Mouse (Mus musculus): ENCODE results near the gene Zbtb17. TPM values are rescaled to one million over a fixed set of nuclear protein-coding genes. Genes with fewer than 3 reads are reported as not detected.
A peak's percentile ranks its signal among the peaks of the same experiment; 100 is the strongest.

Gene Zbtb17
- polyA plus RNA-seq, 1 experiment from 2014 or later: 19.8 TPM

- H3K27me3 ChIP-seq: no peaks in the 10 kb centered on the region
- DNase-seq (ENCODE audit: low read depth, low spot score): peak; percentile 61
- TF ChIP-seq CTCF (IDR thresholded peaks at IDR 0.05): no peak
- CTCF ChIA-PET: interaction anchor here (0.9 to 8.1 kb wide), 4 partner anchors 21 to 147 kb away, joined by 3 to 134 read pairs (median 4); no protein-coding TSS in a partner anchor
- POLR2A ChIA-PET: interaction anchor here (1.0 to 1.4 kb wide), 2 partner anchors 18 to 21 kb away, joined by 3 read pairs; no protein-coding TSS in a partner anchor
- ATAC-seq: peak; percentile 70
- in situ Hi-C loops (cut with MboI; ENCODE audit: low pct_unique_long_range_greater_than_20kb): no loop called here
Observed at GRCm38 (mm10) chr4:141425484-141426479, 18.7 kb upstream of the Zbtb17 start.

DNA sequence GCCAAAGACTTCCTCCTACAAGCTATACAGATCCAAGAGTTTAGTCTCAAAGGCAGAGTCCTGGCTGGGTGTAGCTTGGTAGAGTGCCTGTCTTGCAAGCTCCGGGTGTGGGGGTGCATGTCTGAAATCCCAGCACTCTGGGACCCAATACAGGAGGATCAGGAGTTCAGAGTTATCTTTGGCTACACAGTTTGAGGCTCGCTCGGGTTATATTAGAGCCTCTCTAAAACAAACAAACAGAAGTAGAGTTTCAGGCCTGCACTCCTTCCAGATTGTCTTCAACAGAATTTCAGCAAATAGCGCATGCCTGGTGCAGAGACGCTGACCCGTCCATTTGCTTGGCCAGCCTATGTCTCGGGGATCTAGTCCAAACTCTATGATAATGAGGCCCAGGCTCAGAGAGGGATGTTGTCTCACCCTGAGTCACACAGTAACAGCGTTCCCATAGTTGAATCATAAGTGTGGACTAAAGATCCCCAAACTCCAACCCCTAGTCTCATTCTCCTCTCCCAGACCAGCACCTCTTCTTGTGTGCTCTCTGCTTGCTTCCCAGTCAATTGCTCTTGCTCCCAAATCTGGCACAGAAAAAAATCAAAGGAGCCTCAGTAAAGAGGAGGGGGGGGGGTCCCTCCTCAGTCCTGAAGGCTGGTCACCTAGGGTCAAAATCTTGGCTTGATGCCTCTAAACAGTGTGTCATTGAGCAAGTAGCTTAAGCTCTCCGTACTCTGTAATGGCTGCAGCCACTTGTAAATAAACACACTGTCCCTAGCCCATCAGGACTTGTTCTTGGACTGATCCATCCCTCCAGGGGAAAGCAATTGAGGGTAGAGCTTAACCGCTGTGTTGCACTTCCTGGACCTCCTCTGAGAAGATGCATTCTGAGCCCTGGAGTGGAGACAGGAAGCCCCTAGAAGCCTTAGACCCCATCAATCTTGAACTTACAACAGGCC, 17.4 kb upstream of the Zbtb17 start:
- TF ChIP-seq CTCF (IDR thresholded peaks at IDR 0.05): no peak
- in situ Hi-C loops (cut with MboI; ENCODE audit: low pct_unique_long_range_greater_than_20kb): no loop called here
- H3K27me3 ChIP-seq: no peaks in the 10 kb centered on the region
- DNase-seq (ENCODE audit: low read depth, low spot score): no peak
- ChIA-PET CTCF (interaction anchor here (0.9 to 8.1 kb wide), 3 partner anchors 22 to 149 kb away, joined by 4 to 134 read pairs (median 4); no protein-coding TSS in a partner anchor), POLR2A (interaction anchor here (3.2 kb wide), 1 partner anchor 21 kb away, joined by 16 read pairs; no protein-coding TSS in a partner anchor)
- ATAC-seq: no peak

DNA sequence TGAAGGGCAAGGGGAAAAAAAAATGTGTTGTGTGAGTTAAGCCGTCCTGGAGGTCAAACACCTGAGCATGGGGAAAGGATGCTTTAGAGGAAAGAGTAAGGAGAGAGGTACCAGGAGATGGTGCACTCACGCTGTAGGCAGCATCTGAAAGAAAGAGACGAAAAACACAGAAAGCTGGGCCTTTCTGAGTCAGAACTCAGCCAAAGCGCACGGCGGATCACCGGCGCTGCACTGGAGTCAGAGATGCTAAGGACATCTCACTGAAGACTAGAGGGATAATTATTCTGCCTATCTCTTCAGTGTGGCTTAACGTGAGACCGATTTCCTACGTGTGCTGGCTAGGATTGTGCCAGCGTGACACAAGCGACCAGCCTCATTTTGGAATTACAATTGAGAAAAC, 16.5 kb upstream of the Zbtb17 start:
- in situ Hi-C loops (cut with MboI; ENCODE audit: low pct_unique_long_range_greater_than_20kb): no loop called here
- no peak for TF ChIP-seq CTCF (IDR thresholded peaks at IDR 0.05)
- POLR2A ChIA-PET: interaction anchor here (3.2 kb wide), 1 partner anchor 21 kb away, joined by 16 read pairs; no protein-coding TSS in a partner anchor

DNA sequence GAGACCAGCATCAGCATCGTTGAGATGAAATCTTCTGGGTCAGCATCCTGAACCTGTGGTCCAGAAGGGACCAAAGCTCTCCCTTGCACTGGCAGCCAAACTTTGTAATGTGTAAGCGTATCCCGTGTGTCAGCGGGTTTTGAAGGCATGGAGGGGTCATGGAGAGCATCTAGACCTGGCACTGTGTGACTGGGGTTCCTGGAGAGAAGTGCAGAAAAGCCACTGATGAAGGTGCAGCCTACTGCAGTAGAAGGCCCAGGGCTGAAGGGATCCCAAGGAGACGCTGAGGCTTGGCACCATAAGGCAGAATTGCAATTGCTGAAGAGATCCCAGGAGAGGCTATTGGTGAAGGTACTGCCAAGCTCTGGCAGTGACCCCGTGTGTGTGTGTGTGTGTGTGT, 15.1 kb upstream of the Zbtb17 start:
- in situ Hi-C loops (cut with MboI; ENCODE audit: low pct_unique_long_range_greater_than_20kb): no loop called here
- ChIA-PET CTCF (interaction anchor here (1.1 to 8.1 kb wide), 7 partner anchors 13 to 165 kb away, joined by 3 to 134 read pairs (median 4); partner anchors contain the start of gene Clcnkb), POLR2A (interaction anchor here (3.2 kb wide), 1 partner anchor 23 kb away, joined by 16 read pairs; no protein-coding TSS in a partner anchor)
- no peaks in the 10 kb centered on the region for H3K27me3 ChIP-seq
- DNase-seq (ENCODE audit: low read depth, low spot score) (no peak), ATAC-seq (no peak)
- no peak for TF ChIP-seq CTCF (IDR thresholded peaks at IDR 0.05)

More for the DNA sequence above, 16.5 kb upstream of the Zbtb17 start:
- CTCF ChIA-PET: interaction anchor here (1.2 to 8.1 kb wide), 2 partner anchors 23 to 148 kb away, joined by 4 to 134 read pairs; no protein-coding TSS in a partner anchor
- H3K27me3 ChIP-seq: no peaks in the 10 kb centered on the region
- DNase-seq (ENCODE audit: low read depth, low spot score) (no peak), ATAC-seq (no peak)

- no peaks in the 10 kb centered on the region for H3K27me3 ChIP-seq
- in situ Hi-C loops (cut with MboI; ENCODE audit: low pct_unique_long_range_greater_than_20kb): no loop called here
- ChIA-PET CTCF (interaction anchor here (1.1 to 8.1 kb wide), 9 partner anchors 14 to 165 kb away, joined by 3 to 134 read pairs (median 4); partner anchors contain the start of gene Clcnkb), POLR2A (interaction anchor here (3.2 kb wide), 1 partner anchor 23 kb away, joined by 16 read pairs; no protein-coding TSS in a partner anchor)
- ATAC-seq (no peak), DNase-seq (ENCODE audit: low read depth, low spot score) (no peak)
- TF ChIP-seq CTCF (IDR thresholded peaks at IDR 0.05): no peak
Observed at GRCm38 (mm10) chr4:141429847-141430246, 14.6 kb upstream of the Zbtb17 start.

DNA sequence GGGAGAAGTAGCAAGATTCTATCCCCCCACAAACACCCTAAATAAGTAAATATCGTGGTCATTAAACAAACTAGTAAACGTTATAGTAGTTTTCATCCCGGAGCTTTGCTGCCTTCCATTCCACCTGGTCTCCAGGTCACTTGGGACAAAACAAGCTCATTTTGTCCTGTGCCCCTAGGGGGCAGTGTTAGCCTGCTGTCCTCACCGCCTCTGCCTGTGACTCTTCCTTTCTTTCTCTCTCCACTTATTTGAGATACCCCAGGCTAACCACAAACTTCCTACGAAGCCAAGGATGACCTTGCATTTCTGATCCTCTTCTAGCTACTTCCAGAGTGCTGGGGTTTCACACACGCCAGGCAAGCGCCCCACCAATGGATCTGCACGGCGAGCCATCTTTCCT, 13.5 kb upstream of the Zbtb17 start:
- ATAC-seq (no peak), DNase-seq (ENCODE audit: low read depth, low spot score) (no peak)
- no peak for TF ChIP-seq CTCF (IDR thresholded peaks at IDR 0.05)
- in situ Hi-C loops (cut with MboI; ENCODE audit: low pct_unique_long_range_greater_than_20kb): no loop called here
- ChIA-PET CTCF (interaction anchor here (0.7 to 8.1 kb wide), 22 partner anchors 8 to 164 kb away, joined by 3 to 134 read pairs (median 3); partner anchors contain the start of gene Hspb7), POLR2A (no interaction called here)
- H3K27me3 ChIP-seq: no peaks in the 10 kb centered on the region

DNA sequence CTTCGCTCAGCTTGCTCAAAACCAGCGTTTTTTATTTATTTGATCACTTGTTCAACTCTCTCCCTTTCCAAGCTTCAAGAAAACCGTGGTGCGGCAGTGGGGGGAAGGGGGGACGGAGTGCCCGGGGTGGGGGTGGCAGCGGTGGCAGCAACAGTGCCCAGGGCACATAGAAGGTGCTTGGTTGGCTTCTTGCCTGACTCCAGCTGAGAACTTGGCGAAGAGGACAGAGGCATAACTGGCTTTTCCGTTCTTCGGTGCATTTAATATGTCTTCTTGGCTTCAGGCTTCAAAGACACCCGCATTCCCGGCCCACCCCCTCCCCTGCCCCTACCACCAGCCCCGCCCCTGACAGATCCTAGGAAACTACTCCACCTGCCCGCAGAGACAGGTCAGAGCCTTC, 11.8 kb upstream of the Zbtb17 start:
- no peaks in the 10 kb centered on the region for H3K27me3 ChIP-seq
- no peak for TF ChIP-seq CTCF (IDR thresholded peaks at IDR 0.05)
- DNase-seq (ENCODE audit: low read depth, low spot score): no peak
- in situ Hi-C loops (cut with MboI; ENCODE audit: low pct_unique_long_range_greater_than_20kb): no loop called here
- CTCF ChIA-PET: interaction anchor here (8.1 kb wide), 1 partner anchor 28 kb away, joined by 134 read pairs; no protein-coding TSS in a partner anchor
- ATAC-seq: no peak
- POLR2A ChIA-PET: interaction anchor here (0.9 kb wide), 1 partner anchor 128 kb away, joined by 5 read pairs; no protein-coding TSS in a partner anchor

DNA sequence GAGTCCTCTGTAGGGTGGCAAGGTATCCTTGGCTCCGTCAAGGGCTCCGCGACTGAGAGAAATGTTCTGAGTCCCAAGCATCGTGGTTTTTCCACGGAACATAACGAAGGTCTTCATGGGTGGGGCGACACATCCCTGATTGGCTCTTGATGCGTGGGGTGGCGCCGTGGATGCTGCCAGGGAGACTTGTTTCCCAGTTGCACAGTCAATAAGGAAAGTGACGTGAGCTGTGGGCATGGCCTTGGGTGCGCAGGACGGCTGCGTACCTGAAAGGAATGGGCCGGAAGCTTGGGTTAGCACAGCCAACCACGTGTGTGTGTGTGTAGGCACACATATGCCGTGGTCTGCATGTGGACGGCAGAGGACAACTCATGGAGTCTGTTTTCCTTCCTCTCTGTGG, 11.3 kb upstream of the Zbtb17 start:
- CTCF ChIA-PET: no interaction called here

GRCm38 (mm10) chr4:141435974-141436373, 8.5 kb upstream of the Zbtb17 start, which contains the start of gene Srarp:
TSS of gene Srarp (minus strand) at chr4:141436105.
- DNase-seq (ENCODE audit: low read depth, low spot score) (no peak), ATAC-seq (no peak)
- TF ChIP-seq CTCF (IDR thresholded peaks at IDR 0.05): no peak
- ChIA-PET CTCF (no interaction called here), POLR2A (no interaction called here)
- H3K27me3 ChIP-seq: no peaks in the 10 kb centered on the region
- in situ Hi-C loops (cut with MboI; ENCODE audit: low pct_unique_long_range_greater_than_20kb): loop anchor here (5.0 kb wide), 1 partner anchor 34 kb away; no protein-coding TSS in a partner anchor

More for the DNA sequence above, 11.3 kb upstream of the Zbtb17 start:
- no peak for TF ChIP-seq CTCF (IDR thresholded peaks at IDR 0.05)
- ATAC-seq: no peak
- in situ Hi-C loops (cut with MboI; ENCODE audit: low pct_unique_long_range_greater_than_20kb): no loop called here
- no peaks in the 10 kb centered on the region for H3K27me3 ChIP-seq
- POLR2A ChIA-PET: no interaction called here
- DNase-seq (ENCODE audit: low read depth, low spot score): no peak

Measured in Patski (cell line).